Mouse (Mus musculus): Measurements from ENCODE around the gene Cd82. TPM values are rescaled to one million over a fixed set of nuclear protein-coding genes. Genes with fewer than 3 reads are reported as not detected.

Cd82 gene
- polyA plus RNA-seq, 1 experiment from 2014 or later: 16.1 TPM

GRCm38 (mm10) chr2:93451219-93451938 is 11.6 kb downstream of the Cd82 start:
- no peaks in the 10 kb centered on the region for H3K9me3 ChIP-seq
- 58% methylated on average over 6 of the region's 6 CpGs for WGBS
- no peak overlapping the region for H3K4me2 ChIP-seq (replicated peaks)
- H3K27ac ChIP-seq: no peak overlapping the region
- no peaks in the 10 kb centered on the region; the same call in 1 of the 2 replicates for H3K27me3 ChIP-seq (replicated peaks)
- H3K4me1 ChIP-seq: peaks cover 23% of the 10 kb centered on the region
- H3K9ac ChIP-seq: no peak overlapping the region
- no peaks in the 10 kb centered on the region for H3K36me3 ChIP-seq
- ATAC-seq (ENCODE audit: low FRiP score, low read depth): no peak
- no peak overlapping the region for H3K4me3 ChIP-seq

GRCm38 (mm10) chr2:93450695-93451094 is 12.2 kb downstream of the Cd82 start:
- Histone ChIP-seq H3K27me3 (replicated peaks) (no peaks in the 10 kb centered on the region; the same call in 1 of the 2 replicates), H3K4me3 (no peak overlapping the region), H3K9me3 (no peaks in the 10 kb centered on the region), H3K4me2 (replicated peaks) (no peak overlapping the region), H3K9ac (no peak overlapping the region), H3K36me3 (no peaks in the 10 kb centered on the region), H3K27ac (no peak overlapping the region), H3K4me1 (peaks cover 23% of the 10 kb centered on the region)
- WGBS: 85% methylated on average over 7 of the region's 7 CpGs
- no peak for ATAC-seq (ENCODE audit: low FRiP score, low read depth)

- H3K4me2 ChIP-seq (replicated peaks): no peak overlapping the region
- no peak overlapping the region for H3K9ac ChIP-seq
- 78% methylated on average over 2 of the region's 2 CpGs for WGBS
- peaks cover 20% of the 10 kb centered on the region for H3K4me1 ChIP-seq
- H3K27ac ChIP-seq: no peak overlapping the region
- ATAC-seq (ENCODE audit: low FRiP score, low read depth): no peak
- H3K9me3 ChIP-seq: no peaks in the 10 kb centered on the region
- peaks cover 3% of the 10 kb centered on the region; the same call in 1 of the 2 replicates for H3K27me3 ChIP-seq (replicated peaks)
- H3K4me3 ChIP-seq: no peak overlapping the region
- H3K36me3 ChIP-seq: no peaks in the 10 kb centered on the region
Measured at GRCm38 (mm10) chr2:93449657-93450056, 13.3 kb downstream of the Cd82 start.

- H3K27ac ChIP-seq: no peak overlapping the region
- peaks cover 19% of the 10 kb centered on the region for H3K4me1 ChIP-seq
- H3K4me2 ChIP-seq (replicated peaks): no peak overlapping the region
- no peaks in the 10 kb centered on the region for H3K9me3 ChIP-seq
- WGBS: 59% methylated on average over 5 of the region's 5 CpGs
- no peak overlapping the region for H3K9ac ChIP-seq
- ATAC-seq (ENCODE audit: low FRiP score, low read depth): no peak
- H3K4me3 ChIP-seq: no peak overlapping the region
- peaks cover 3% of the 10 kb centered on the region; the same call in 1 of the 2 replicates for H3K27me3 ChIP-seq (replicated peaks)
- H3K36me3 ChIP-seq: no peaks in the 10 kb centered on the region
Measured at GRCm38 (mm10) chr2:93448774-93449173, 14.2 kb downstream of the Cd82 start.

- peaks cover 19% of the 10 kb centered on the region for H3K4me1 ChIP-seq
- 70% methylated on average over 6 of the region's 6 CpGs for WGBS
- H3K4me2 ChIP-seq (replicated peaks): no peak overlapping the region
- H3K27me3 ChIP-seq (replicated peaks): peaks cover 3% of the 10 kb centered on the region; the same call in 1 of the 2 replicates
- ATAC-seq (ENCODE audit: low FRiP score, low read depth): peak; percentile 17; the same call in 1 of the 2 replicates
- H3K4me3 ChIP-seq: no peak overlapping the region
- H3K9me3 ChIP-seq: no peaks in the 10 kb centered on the region
- H3K27ac ChIP-seq: no peak overlapping the region
- no peak overlapping the region for H3K9ac ChIP-seq
- H3K36me3 ChIP-seq: no peaks in the 10 kb centered on the region
Measured at GRCm38 (mm10) chr2:93447500-93448249, 15.3 kb downstream of the Cd82 start.

GRCm38 (mm10) chr2:93446606-93447353 is 16.2 kb downstream of the Cd82 start:
- Histone ChIP-seq H3K36me3 (no peaks in the 10 kb centered on the region), H3K4me3 (no peak overlapping the region), H3K27me3 (replicated peaks) (peaks cover 3% of the 10 kb centered on the region; the same call in 1 of the 2 replicates), H3K9ac (no peak overlapping the region), H3K9me3 (no peaks in the 10 kb centered on the region), H3K27ac (no peak overlapping the region), H3K4me1 (peaks cover 15% of the 10 kb centered on the region), H3K4me2 (replicated peaks) (no peak overlapping the region)
- ATAC-seq (ENCODE audit: low FRiP score, low read depth): no peak
- 71% methylated on average over 13 of the region's 13 CpGs for WGBS

- no peaks in the 10 kb centered on the region for H3K9me3 ChIP-seq
- H3K4me1 ChIP-seq: peaks cover 14% of the 10 kb centered on the region
- no peak overlapping the region for H3K9ac ChIP-seq
- H3K27me3 ChIP-seq (replicated peaks): peaks cover 3% of the 10 kb centered on the region; the same call in 1 of the 2 replicates
- H3K36me3 ChIP-seq: no peaks in the 10 kb centered on the region
- H3K4me2 ChIP-seq (replicated peaks): no peak overlapping the region
- 87% methylated on average over 5 of the region's 5 CpGs for WGBS
- no peak for ATAC-seq (ENCODE audit: low FRiP score, low read depth)
- no peak overlapping the region for H3K4me3 ChIP-seq
- H3K27ac ChIP-seq: no peak overlapping the region
Measured at GRCm38 (mm10) chr2:93445237-93445651, 17.7 kb downstream of the Cd82 start.

- H3K27ac ChIP-seq: no peak overlapping the region
- H3K9me3 ChIP-seq: no peaks in the 10 kb centered on the region
- no peak for ATAC-seq (ENCODE audit: low FRiP score, low read depth)
- no peak overlapping the region for H3K9ac ChIP-seq
- peaks cover 3% of the 10 kb centered on the region; the same call in 1 of the 2 replicates for H3K27me3 ChIP-seq (replicated peaks)
- H3K4me3 ChIP-seq: no peak overlapping the region
- H3K36me3 ChIP-seq: no peaks in the 10 kb centered on the region
- WGBS: 90% methylated on average over 7 of the region's 7 CpGs
- H3K4me1 ChIP-seq: peaks cover 22% of the 10 kb centered on the region
- H3K4me2 ChIP-seq (replicated peaks): no peak overlapping the region
Measured at GRCm38 (mm10) chr2:93444280-93444679, 18.7 kb downstream of the Cd82 start.

- no peak for ATAC-seq (ENCODE audit: low FRiP score, low read depth)
- no peaks in the 10 kb centered on the region for H3K9me3 ChIP-seq
- no peak overlapping the region for H3K9ac ChIP-seq
Measured at GRCm38 (mm10) chr2:93443106-93443505, 19.8 kb downstream of the Cd82 start.

GRCm38 (mm10) chr2:93439812-93440559 is 23.0 kb downstream of the Cd82 start:
- no peak for ATAC-seq (ENCODE audit: low FRiP score, low read depth)
- WGBS: 58% methylated on average over 12 of the region's 12 CpGs
- H3K4me2 ChIP-seq (replicated peaks): no peak overlapping the region

More at GRCm38 (mm10) chr2:93443106-93443505, 19.8 kb downstream of the Cd82 start:
- Histone ChIP-seq H3K4me2 (replicated peaks) (no peak overlapping the region), H3K27ac (no peak overlapping the region), H3K36me3 (no peaks in the 10 kb centered on the region), H3K4me1 (peaks cover 21% of the 10 kb centered on the region), H3K27me3 (replicated peaks) (0 out of 2 replicates have a peak, but pooled peaks cover 3% of the 10 kb centered on the region), H3K4me3 (no peak overlapping the region)
- WGBS: 90% methylated on average over 2 of the region's 2 CpGs

GRCm38 (mm10) chr2:93439352-93439771 is 23.6 kb downstream of the Cd82 start:
- no peak overlapping the region for H3K27ac ChIP-seq
- ATAC-seq (ENCODE audit: low FRiP score, low read depth): no peak
- no peaks in the 10 kb centered on the region for H3K36me3 ChIP-seq
- no peaks in the 10 kb centered on the region for H3K27me3 ChIP-seq (replicated peaks)
- H3K4me3 ChIP-seq: no peak overlapping the region
- peaks cover 13% of the 10 kb centered on the region for H3K4me1 ChIP-seq
- H3K9ac ChIP-seq: no peak overlapping the region
- no peaks in the 10 kb centered on the region for H3K9me3 ChIP-seq
- 48% methylated on average over 9 of the region's 9 CpGs for WGBS
- no peak overlapping the region for H3K4me2 ChIP-seq (replicated peaks)

More at GRCm38 (mm10) chr2:93439812-93440559, 23.0 kb downstream of the Cd82 start:
- Histone ChIP-seq H3K4me1 (peaks cover 13% of the 10 kb centered on the region), H3K4me3 (no peak overlapping the region), H3K9ac (no peak overlapping the region), H3K9me3 (no peaks in the 10 kb centered on the region), H3K27me3 (replicated peaks) (0 out of 2 replicates have a peak, but pooled peaks cover 2% of the 10 kb centered on the region), H3K36me3 (no peaks in the 10 kb centered on the region), H3K27ac (no peak overlapping the region)
